Mouse (Mus musculus) liver, adult 2 months (tissue): ENCODE results near the gene Mip. TPM values are rescaled to one million over a fixed set of nuclear protein-coding genes. Genes with fewer than 3 reads are reported as not detected.

Experiments
- DNase-seq: peaks from one replicate; pipeline ENCODE4 v3.0.0-alpha.2; 2011; ENCODE audit warnings: low read depth, low spot score; ENCODE audit errors: extremely low read depth
- H3K27ac ChIP-seq: fragments of 200-500 bp; replicated peaks from 2 replicates; pipeline ENCODE4 v1.5.1; 2012; ENCODE audit warnings: low read depth, mild to moderate bottlenecking, control low read depth, inconsistent platforms, low read length; ENCODE audit not compliant: insufficient read depth
- H3K27me3 ChIP-seq: fragments of 200-500 bp; 2 replicates; pipeline ENCODE4 v1.6.1; 2012; ENCODE audit warnings: mild to moderate bottlenecking, moderate library complexity, low read length, inconsistent platforms; ENCODE audit not compliant: control insufficient read depth, insufficient read depth
- H3K36me3 ChIP-seq: fragments of 200-500 bp; 2 replicates; pipeline ENCODE4 v1.6.1; 2012; ENCODE audit warnings: low read length, inconsistent platforms; ENCODE audit not compliant: control insufficient read depth, insufficient read depth
- H3K4me1 ChIP-seq: fragments of 200-500 bp; 2 replicates; pipeline ENCODE4 v1.6.1; 2011; ENCODE audit warnings: low read length; ENCODE audit not compliant: control insufficient read depth, insufficient read depth
- H3K4me3 ChIP-seq: fragments of 200-500 bp; 2 replicates; pipeline ENCODE4 v1.5.1; 2011; ENCODE audit warnings: low read depth, mild to moderate bottlenecking, control low read depth, low read length, moderate library complexity; ENCODE audit not compliant: insufficient read depth
- H3K79me2 ChIP-seq: fragments of 200-500 bp; 2 replicates; pipeline ENCODE4 v1.6.1; 2012; ENCODE audit warnings: inconsistent platforms, mild to moderate bottlenecking, low read length, moderate library complexity; ENCODE audit not compliant: control insufficient read depth, insufficient read depth
- H3K9ac ChIP-seq: fragments of 200-500 bp; 2 replicates; pipeline ENCODE4 v1.6.1; 2012; ENCODE audit warnings: low read depth, mild to moderate bottlenecking, control low read depth, inconsistent platforms, low read length
- CTCF ChIP-seq: fragments of 200-500 bp; IDR thresholded peaks from 2 replicates; pipeline ENCODE4 v1.5.1; 2011; ENCODE audit warnings: low read depth, low read length, control low read depth
- POLR2A ChIP-seq: fragments of 200-500 bp; IDR thresholded peaks from 2 replicates; pipeline ENCODE4 v1.6.1; 2011; ENCODE audit warnings: low read length, control low read depth; ENCODE audit not compliant: insufficient read depth; ENCODE audit errors: extremely low read depth
- WGBS: fragments of 180-500 bp; shearing (Covaris S2); methylation state at CpG from one replicate; pipeline ENCODE4 v1.1.7; 2018; 5-methylcytosine and 5-hydroxymethylcytosine counted together
- polyA plus RNA-seq: library from polyadenylated mRNA; depleted of rRNA; stranded (reverse); fragments of >200 nt; gene quantifications from 2 replicates; pipeline ENCODE4 v1.2.3, GENCODE M21; 2012; rRNA removed
- total RNA-seq: library from RNA; depleted of rRNA; stranded (reverse); fragments of >200 nt; gene quantifications from 2 replicates; pipeline ENCODE4 v1.2.3, GENCODE M21; 2014; rRNA removed

Mip gene
- total RNA-seq (not detected in 2 replicates), polyA plus RNA-seq (not detected in 2 replicates)

DNA sequence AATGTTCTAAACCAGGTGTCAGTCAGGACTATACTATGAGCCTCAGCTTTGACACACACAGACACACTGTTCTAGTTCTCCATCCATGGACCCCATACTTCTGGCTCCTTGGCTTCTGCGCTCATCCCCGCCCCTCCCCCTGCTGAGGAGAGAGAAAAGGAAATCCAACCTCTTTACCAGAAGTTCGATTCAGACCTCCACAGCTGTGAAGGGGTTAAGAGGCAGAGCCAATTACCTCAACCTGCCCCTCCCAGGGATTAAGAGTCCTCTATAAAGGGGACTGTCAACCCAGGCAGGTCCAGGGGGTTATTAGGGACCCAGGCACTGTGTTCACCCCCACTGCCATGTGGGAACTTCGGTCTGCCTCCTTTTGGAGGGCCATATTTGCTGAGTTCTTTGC lies at the start of gene Mip:
Gene Mip (plus strand): TSS at position 301 of the 400 bp plus-strand sequence.
- no peaks in the 10 kb centered on the region for H3K79me2 ChIP-seq
- no peak for DNase-seq
- no peaks in the 10 kb centered on the region for H3K36me3 ChIP-seq
- TF ChIP-seq POLR2A: no peak
- TF ChIP-seq CTCF: no peak
- WGBS: 82% methylated on average over 4 of the region's 4 CpGs
- H3K4me1 ChIP-seq: no peaks in the 10 kb centered on the region; the same call in 1 of the 2 replicates
- H3K9ac ChIP-seq: no peak within 1 kb of the TSS
- H3K4me3 ChIP-seq: no peak within 1 kb of the TSS
- H3K27me3 ChIP-seq: no peaks in the 10 kb centered on the region
- H3K27ac ChIP-seq: no peak within 1 kb of the TSS

DNA sequence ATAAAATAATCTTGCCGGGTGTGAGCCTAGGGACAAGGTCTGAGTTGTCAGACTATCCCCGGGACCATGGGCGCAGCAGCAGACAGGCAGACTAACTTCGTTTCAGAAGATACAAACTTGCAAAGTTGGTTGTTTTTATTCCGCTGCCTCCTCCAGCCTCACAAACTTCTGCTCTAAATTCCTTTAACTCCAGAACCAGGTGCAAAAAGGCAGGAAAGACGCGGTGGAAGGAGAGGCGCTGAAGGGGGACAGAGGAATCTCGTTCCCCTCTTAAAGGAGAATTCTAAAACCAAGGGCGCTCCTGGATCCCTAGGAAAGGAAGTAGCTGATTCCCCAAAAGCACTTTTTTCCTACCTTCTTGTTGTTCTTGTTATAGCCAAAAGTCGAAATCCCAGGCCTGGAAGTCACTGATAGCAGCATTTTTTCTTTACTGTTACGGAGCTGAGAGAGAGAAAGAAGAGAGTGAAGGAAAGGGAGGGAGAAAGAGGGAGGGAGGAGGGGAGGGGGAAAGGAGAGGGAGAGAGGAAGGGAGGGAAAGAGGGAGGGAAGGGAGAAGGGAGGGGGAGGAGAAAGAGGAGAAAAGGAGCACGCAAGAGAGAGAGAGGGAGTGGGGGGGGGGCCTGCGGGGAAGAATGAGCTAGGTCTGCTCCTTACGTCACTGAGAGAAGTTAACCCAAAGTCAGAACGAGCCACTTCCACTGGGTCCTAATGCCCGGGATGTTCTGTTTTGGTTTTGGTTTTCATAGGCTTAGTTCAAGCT lies 49.5 kb upstream of the Mip start:
- Histone ChIP-seq H3K79me2 (peaks cover 12% of the 10 kb centered on the region; the same call in 1 of the 2 replicates), H3K36me3 (no peaks in the 10 kb centered on the region), H3K4me3 (peak overlapping the region; percentile 83), H3K4me1 (peaks cover 6% of the 10 kb centered on the region), H3K9ac (peak overlapping the region; percentile 70), H3K27ac (peak overlapping the region; percentile 37), H3K27me3 (no peaks in the 10 kb centered on the region)
- WGBS: under 1% methylated on average over 17 of the region's 17 CpGs
- TF ChIP-seq POLR2A (no peak), CTCF (no peak)
- DNase-seq: peak; percentile 85

GRCm38 (mm10) chr10:128177316-128177715 lies 48.3 kb upstream of the Mip start:
- Histone ChIP-seq H3K27ac (no peak overlapping the region), H3K4me3 (no peak overlapping the region), H3K4me1 (peaks cover 6% of the 10 kb centered on the region), H3K36me3 (no peaks in the 10 kb centered on the region), H3K79me2 (peaks cover 10% of the 10 kb centered on the region; the same call in 1 of the 2 replicates), H3K9ac (no peak overlapping the region), H3K27me3 (no peaks in the 10 kb centered on the region)
- 91% methylated on average over 4 of the region's 4 CpGs for WGBS
- DNase-seq: no peak
- no peak for TF ChIP-seq POLR2A
- no peak for TF ChIP-seq CTCF

DNA sequence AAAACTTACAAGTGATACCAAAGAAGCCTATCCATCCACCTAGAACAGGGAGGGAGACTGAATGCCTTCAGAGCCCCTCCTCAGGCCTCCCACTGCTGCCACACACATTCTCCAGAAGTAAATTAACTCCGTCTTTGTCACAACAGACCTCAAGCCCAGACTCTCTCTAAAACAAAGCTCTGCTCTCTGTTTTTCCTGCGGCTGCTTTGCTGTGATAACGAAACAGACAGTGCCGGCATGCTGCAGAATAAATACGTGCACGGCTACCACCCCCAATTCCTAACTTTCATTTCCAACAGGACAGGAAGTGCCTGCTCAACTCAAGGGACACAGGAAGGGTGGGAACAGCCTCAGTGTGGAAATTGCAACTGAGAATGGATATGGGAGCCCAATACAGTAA lies 45.6 kb upstream of the Mip start, which contains the start of gene Rbms2:
Gene Rbms2 (minus strand): TSS at position 309 of the 400 bp plus-strand sequence.
- DNase-seq: no peak
- WGBS: 14% methylated on average over 6 of the region's 6 CpGs
- peak within 1 kb of the TSS; percentile 40 for H3K9ac ChIP-seq
- H3K36me3 ChIP-seq: no peaks in the 10 kb centered on the region
- H3K27ac ChIP-seq: peak within 1 kb of the TSS; percentile 53
- TF ChIP-seq POLR2A (no peak), CTCF (no peak)
- peak within 1 kb of the TSS; percentile 21 for H3K4me3 ChIP-seq
- H3K27me3 ChIP-seq: no peaks in the 10 kb centered on the region
- H3K4me1 ChIP-seq: peaks cover 4% of the 10 kb centered on the region
- H3K79me2 ChIP-seq: no peaks in the 10 kb centered on the region; the same call in 1 of the 2 replicates

DNA sequence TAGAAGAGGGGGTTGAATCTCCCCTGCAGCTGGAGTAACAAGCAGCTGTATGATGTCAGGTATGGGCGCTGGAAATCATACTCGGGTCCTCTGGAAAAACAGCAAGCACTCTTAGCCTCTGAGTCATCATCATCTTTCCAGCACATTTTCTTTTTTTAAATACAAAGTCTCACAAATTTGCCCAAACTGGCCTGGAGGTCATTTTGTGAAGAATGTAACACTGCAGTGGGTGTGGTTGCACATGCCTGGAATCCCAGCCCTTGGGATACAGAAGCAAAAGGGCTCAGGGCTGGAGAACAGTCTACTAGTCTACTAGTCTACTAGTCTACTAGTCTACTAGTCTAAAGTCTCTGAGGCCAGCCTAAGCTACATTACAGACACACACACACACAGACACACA lies 41.3 kb upstream of the Mip start:
- TF ChIP-seq CTCF (no peak), POLR2A (no peak)
- Histone ChIP-seq H3K9ac (no peak overlapping the region), H3K27ac (no peak overlapping the region), H3K4me3 (no peak overlapping the region), H3K27me3 (no peaks in the 10 kb centered on the region), H3K79me2 (no peaks in the 10 kb centered on the region), H3K36me3 (no peaks in the 10 kb centered on the region), H3K4me1 (peaks cover 1% of the 10 kb centered on the region; the same call in 1 of the 2 replicates)
- DNase-seq: no peak
- WGBS: 87% methylated on average over 2 of the region's 2 CpGs

DNA sequence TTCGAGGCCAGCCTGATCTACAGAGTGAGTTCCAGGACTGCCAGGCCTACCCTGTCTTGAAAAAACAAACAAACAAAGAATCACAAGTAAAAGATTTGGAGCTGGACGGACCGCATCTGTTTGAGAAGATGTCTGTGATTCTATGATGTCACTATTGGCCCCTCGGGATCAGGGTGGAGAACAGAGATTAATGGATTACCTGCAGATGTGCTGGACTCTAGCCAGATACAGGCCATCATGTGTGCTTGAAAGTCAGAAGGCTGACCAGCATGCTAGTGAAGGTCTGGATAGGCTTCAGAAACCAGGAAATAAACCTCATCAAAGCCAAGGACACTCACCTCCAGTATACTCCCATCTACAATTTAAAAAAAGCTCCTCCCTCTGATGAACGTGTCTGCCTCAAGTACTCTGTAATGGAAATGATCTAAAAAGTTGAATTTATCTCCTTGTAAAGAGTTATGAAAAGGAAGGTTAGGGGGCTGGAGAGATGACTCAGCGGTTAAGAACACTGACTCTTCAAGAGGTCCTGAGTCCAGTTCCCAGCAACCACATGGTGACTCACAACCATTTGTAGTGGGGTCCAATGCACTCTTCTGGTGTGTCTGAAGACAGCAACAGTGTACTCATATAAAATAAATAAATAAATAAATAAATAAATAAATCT lies 40.2 kb upstream of the Mip start:
- TF ChIP-seq POLR2A: no peak
- TF ChIP-seq CTCF: no peak
- DNase-seq: no peak
- Histone ChIP-seq H3K79me2 (no peaks in the 10 kb centered on the region), H3K36me3 (no peaks in the 10 kb centered on the region), H3K27me3 (no peaks in the 10 kb centered on the region), H3K27ac (no peak overlapping the region), H3K4me3 (no peak overlapping the region), H3K9ac (no peak overlapping the region), H3K4me1 (peaks cover 1% of the 10 kb centered on the region; the same call in 1 of the 2 replicates)
- WGBS: 87% methylated on average over 6 of the region's 6 CpGs
